Mouse (Mus musculus) megakaryocyte, embryonic 14.5 days (primary cell): ENCODE results near the gene Hist1h4j. TPM values are rescaled to one million over a fixed set of nuclear protein-coding genes. Genes with fewer than 3 reads are reported as not detected.
A peak's percentile ranks its signal among the peaks of the same experiment; 100 is the strongest.
"Not testable (repeated sequence)": the region's sequence is repeated elsewhere in the genome, so short reads cannot be mapped to it uniquely, and the experiment has no call there.

Experiments used
- H3K27me3 ChIP-seq: replicated peaks from 2 replicates; pipeline ENCODE3; 2012; ENCODE audit warnings: inconsistent platforms
- H3K36me3 ChIP-seq: replicated peaks from 2 replicates; pipeline ENCODE3; 2012; ENCODE audit warnings: low read length, inconsistent platforms, mixed read lengths
- H3K4me1 ChIP-seq: 2 replicates; pipeline ENCODE4 v1.6.1; 2012; ENCODE audit warnings: inconsistent platforms
- H3K4me3 ChIP-seq: replicated peaks from 2 replicates; pipeline ENCODE3; 2012; ENCODE audit warnings: moderate library complexity, mild to moderate bottlenecking, inconsistent platforms
- H3K9me3 ChIP-seq: 2 replicates; pipeline ENCODE4 v1.6.1; 2012; ENCODE audit warnings: inconsistent platforms
- FLI1 ChIP-seq: IDR thresholded peaks from 2 replicates; pipeline ENCODE4 v1.6.1; 2012; ENCODE audit warnings: low read length, inconsistent platforms, mixed read lengths
- GATA1 ChIP-seq: IDR thresholded peaks from 3 replicates; pipeline ENCODE4 v1.6.1; 2012; ENCODE audit warnings: mixed read lengths, low read length, inconsistent platforms, borderline replicate concordance
- polyA plus RNA-seq: library from polyadenylated mRNA; stranded (reverse); fragments of >175 nt; gene quantifications from 2 replicates; pipeline ENCODE4 v1.2.3, GENCODE M21; 2012; ENCODE audit warnings: low replicate concordance; ENCODE audit not compliant: insufficient read depth

Gene Hist1h4j
- polyA plus RNA-seq, 1 experiment, result 5.5 TPM

DNA sequence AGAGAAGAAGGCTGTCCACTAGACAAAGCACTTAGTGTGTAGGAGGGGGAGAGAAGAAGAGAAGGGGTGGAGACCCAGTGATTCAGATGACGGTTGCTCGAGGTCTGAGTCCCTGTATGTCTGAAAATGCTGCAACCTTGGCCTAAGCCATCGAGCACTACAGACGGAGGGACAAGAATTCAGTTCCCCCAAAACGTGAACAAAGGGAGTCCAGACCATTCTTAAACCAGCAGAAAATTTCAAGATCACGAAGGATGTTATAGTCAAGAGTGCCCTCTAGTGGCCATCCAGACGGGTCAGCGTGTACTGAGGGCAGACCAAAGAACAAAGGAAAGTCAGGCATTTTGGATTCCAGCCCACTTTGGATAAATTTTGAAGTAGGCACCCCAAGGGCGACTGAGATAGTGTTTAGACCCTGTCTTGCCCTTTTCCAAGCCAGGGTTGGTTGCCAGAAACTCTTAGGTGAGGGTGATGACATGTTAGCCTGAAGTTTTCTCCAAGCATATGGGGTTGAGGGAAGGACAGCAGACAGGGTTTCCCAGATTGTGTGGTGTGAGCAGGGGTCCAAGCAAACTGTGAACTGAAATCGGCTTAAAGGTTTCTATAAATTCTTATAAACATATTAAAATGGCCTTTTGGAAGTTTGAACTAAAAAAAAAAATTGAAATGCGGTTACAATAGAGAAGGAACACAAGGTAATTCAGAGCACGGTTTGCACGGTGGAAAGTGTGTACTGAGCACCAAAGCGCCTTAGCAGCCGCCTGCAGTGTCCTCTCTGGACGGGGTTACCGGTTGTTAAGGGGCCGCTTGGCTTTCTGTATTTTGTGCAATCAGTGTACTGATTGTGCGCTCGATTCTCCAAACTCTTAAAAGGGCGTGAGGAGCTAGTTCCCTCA, 606 bp upstream of the Hist1h4j start:
- TF ChIP-seq FLI1, result no peak
- no peak for TF ChIP-seq GATA1
- Histone ChIP-seq H3K4me3 (peak overlapping the region; percentile 88), H3K36me3 (no peaks in the 10 kb centered on the region), H3K27me3 (no peaks in the 10 kb centered on the region), H3K4me1 (peaks cover 51% of the 10 kb centered on the region), H3K9me3 (no peaks in the 10 kb centered on the region)

GRCm38 (mm10) chr13:21745006-21745405, 10.1 kb downstream of the Hist1h4j start:
- H3K4me1 ChIP-seq, result peaks cover 21% of the 10 kb centered on the region
- no peaks in the 10 kb centered on the region for H3K27me3 ChIP-seq
- no peaks in the 10 kb centered on the region for H3K9me3 ChIP-seq
- H3K4me3 ChIP-seq, result no peak overlapping the region
- no peaks in the 10 kb centered on the region for H3K36me3 ChIP-seq
- no peak for TF ChIP-seq GATA1
- no peak for TF ChIP-seq FLI1

GRCm38 (mm10) chr13:21749387-21750158, 14.7 kb downstream of the Hist1h4j start:
- TF ChIP-seq GATA1 (no peak), FLI1 (no peak)
- Histone ChIP-seq H3K9me3 (no peaks in the 10 kb centered on the region), H3K4me1 (peaks cover 56% of the 10 kb centered on the region), H3K27me3 (no peaks in the 10 kb centered on the region), H3K4me3 (peak overlapping the region; percentile 87), H3K36me3 (no peaks in the 10 kb centered on the region)

DNA sequence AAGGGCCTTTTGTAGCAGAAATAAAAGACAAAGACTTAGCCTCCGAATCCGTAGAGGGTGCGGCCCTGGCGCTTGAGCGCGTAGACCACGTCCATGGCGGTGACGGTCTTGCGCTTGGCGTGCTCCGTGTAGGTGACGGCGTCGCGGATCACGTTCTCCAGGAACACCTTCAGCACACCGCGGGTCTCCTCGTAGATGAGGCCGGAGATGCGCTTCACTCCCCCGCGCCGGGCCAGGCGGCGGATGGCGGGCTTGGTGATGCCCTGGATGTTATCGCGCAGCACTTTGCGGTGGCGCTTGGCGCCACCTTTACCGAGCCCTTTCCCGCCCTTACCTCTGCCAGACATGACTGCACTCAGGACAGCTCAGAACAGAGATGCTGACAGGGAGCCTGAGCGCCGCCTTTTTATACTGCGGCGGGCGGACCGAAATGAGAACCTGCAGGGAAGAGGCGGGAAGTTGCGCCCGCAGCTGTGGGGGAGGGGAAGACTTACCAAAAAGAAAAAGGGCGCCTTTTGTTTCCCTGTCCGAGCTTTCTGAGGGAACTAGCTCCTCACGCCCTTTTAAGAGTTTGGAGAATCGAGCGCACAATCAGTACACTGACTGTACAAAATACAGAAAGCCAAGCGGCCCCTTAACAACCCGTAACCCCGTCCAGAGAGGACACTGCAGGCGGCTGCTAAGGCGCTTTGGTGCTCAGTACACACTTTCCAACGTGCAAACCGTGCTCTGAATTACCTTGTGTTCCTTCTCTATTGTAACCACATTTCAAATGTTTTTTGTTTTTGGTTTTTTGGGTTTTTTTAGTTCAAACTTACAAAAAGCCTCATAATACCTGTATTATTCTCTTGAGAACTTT, 15.5 kb downstream of the Hist1h4j start, which contains the start of gene Hist1h4k:
Hist1h4k (minus strand) TSS at position 347 of the 859 bp plus-strand sequence.
- H3K36me3 ChIP-seq, H3K9me3 ChIP-seq, H3K27me3 ChIP-seq: not testable (repeated sequence)
- Histone ChIP-seq H3K4me3 (peak within 1 kb of the TSS; percentile 87), H3K4me1 (peaks cover 60% of the 10 kb centered on the region)

- no peaks in the 10 kb centered on the region for H3K9me3 ChIP-seq
- H3K4me3 ChIP-seq, result no peak overlapping the region
- no peaks in the 10 kb centered on the region for H3K36me3 ChIP-seq
- peaks cover 60% of the 10 kb centered on the region for H3K4me1 ChIP-seq
- TF ChIP-seq GATA1, result no peak
- TF ChIP-seq FLI1, result no peak
- H3K27me3 ChIP-seq, result no peaks in the 10 kb centered on the region
These were observed 16.6 kb downstream of the Hist1h4j start for GRCm38 (mm10) chr13:21751417-21751816.

- peaks cover 60% of the 10 kb centered on the region for H3K4me1 ChIP-seq
- H3K27me3 ChIP-seq, result no peaks in the 10 kb centered on the region
- H3K36me3 ChIP-seq, result no peaks in the 10 kb centered on the region
- TF ChIP-seq FLI1, result no peak
- no peak overlapping the region for H3K4me3 ChIP-seq
- no peaks in the 10 kb centered on the region for H3K9me3 ChIP-seq
These were observed 17.0 kb downstream of the Hist1h4j start for GRCm38 (mm10) chr13:21751827-21752226.

DNA sequence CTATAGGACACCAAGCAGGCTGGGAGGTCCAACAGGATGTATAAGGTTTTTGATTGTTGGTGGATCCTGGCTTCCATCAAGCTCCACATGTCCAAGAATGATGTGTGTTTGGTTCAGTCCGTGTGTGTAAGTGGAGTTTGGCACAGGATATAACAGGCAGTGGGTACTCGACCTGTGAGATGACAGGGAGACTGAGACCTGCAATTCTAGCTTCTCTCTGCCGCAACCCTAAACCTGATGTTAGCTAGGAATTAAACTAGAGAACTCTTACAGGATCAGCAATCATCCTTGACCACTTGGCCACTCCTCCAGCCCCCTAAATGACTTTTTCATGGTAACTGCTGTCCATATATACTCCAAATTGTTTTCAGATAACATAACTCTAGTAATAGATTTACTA, 17.5 kb downstream of the Hist1h4j start:
- Histone ChIP-seq H3K4me1 (peaks cover 58% of the 10 kb centered on the region), H3K4me3 (peak overlapping the region; percentile 39), H3K27me3 (no peaks in the 10 kb centered on the region), H3K36me3 (no peaks in the 10 kb centered on the region), H3K9me3 (no peaks in the 10 kb centered on the region)
- TF ChIP-seq FLI1 (no peak), GATA1 (no peak)

GRCm38 (mm10) chr13:21753051-21753523, 18.2 kb downstream of the Hist1h4j start:
- Histone ChIP-seq H3K27me3 (no peaks in the 10 kb centered on the region), H3K9me3 (no peaks in the 10 kb centered on the region), H3K4me3 (peak overlapping the region; percentile 86), H3K36me3 (no peaks in the 10 kb centered on the region), H3K4me1 (peaks cover 54% of the 10 kb centered on the region)
- no peak for TF ChIP-seq FLI1
- no peak for TF ChIP-seq GATA1

DNA sequence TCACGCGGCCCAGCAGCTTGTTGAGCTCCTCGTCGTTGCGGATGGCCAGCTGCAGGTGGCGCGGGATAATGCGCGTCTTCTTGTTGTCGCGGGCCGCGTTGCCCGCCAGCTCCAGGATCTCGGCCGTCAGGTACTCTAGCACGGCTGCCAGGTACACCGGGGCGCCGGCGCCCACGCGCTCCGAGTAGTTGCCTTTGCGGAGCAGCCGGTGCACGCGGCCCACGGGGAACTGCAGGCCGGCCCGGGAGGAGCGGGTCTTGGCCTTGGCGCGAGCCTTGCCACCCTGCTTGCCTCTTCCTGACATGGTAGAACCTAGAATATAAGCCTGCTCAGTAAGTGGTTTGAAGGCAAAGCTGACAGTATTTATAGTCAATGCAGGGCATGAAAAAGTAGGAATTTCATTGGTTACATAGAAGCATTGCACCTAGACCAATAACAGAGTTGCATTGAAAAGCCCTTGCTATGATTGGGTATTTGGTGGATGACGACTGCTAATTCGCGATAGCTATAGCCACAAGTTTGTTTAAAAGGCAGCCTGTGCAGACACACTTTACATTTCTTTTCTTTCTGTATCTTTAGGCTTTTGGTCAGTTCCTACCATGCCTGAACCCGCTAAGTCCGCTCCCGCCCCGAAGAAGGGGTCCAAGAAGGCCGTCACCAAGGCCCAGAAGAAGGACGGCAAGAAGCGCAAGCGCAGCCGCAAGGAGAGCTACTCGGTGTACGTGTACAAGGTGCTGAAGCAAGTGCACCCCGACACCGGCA, 18.8 kb downstream of the Hist1h4j start, which contains the start of the genes Hist1h2ak and Hist1h2bn:
Hist1h2ak (minus strand) TSS at position 304 of the 762 bp plus-strand sequence.
Hist1h2bn (plus strand) TSS at position 600 of the 762 bp plus-strand sequence.
- H3K27me3 ChIP-seq, H3K9me3 ChIP-seq, H3K36me3 ChIP-seq: not testable (repeated sequence)
- peak within 1 kb of the TSS; percentile 88 for H3K4me3 ChIP-seq
- peaks cover 51% of the 10 kb centered on the region for H3K4me1 ChIP-seq

DNA sequence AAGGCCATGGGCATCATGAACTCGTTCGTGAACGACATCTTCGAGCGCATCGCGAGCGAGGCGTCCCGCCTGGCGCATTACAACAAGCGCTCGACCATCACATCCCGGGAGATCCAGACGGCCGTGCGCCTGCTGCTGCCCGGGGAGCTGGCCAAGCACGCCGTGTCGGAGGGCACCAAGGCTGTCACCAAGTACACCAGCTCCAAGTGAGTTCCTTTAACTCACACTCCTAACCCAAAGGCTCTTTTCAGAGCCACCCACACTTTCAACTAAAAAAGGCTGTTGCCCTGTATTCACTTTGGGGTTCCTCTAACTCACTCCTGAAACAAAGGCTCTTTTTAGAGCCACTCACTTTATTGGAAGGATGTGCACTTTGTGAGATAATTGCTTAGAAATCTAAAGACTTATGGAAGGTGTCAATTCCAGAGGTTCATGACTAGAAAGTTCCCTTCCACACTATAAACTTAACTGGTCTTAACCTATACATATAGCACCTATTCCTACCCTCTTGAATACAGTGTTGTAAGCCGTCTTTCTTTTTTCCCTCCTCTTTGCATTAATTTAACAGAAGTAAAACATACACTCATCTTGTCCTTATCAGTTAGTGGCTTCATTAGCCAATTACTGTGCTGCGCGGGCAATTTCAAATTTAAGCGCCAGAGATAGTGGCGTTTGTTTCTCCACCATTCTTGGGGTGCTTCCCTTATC, 19.6 kb downstream of the Hist1h4j start:
- H3K27me3 ChIP-seq, H3K36me3 ChIP-seq, H3K9me3 ChIP-seq: not testable (repeated sequence)
- Histone ChIP-seq H3K4me1 (peaks cover 49% of the 10 kb centered on the region), H3K4me3 (peak overlapping the region; percentile 85)
